31 mouse cellular contexts compared by ENCODE assay signal in the genomic region with DNA sequence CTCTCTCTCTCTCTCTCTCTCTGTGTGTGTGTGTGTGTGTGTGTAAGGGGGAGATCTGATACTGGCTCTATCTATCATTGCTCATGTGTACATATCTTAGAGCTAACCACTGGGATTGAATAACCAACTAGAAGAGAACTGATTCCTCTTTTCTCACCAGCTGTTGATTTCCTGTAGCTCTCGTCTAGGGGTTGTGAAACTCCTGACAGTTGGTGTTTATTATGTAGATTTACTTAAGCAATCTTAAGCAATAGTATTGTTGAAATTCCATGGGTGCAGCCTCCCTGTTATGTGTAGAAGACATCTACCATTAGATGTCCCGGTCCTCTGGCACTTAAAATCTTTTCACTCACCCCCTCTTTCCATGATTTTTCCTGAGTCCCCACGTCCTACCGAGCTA. TPM values are rescaled to one million over a fixed set of nuclear protein-coding genes. Genes with fewer than 3 reads are reported as not detected.
DNase-seq lines count a peak whose midpoint lies in the region; ATAC-seq and TF ChIP-seq lines count a peak whose summit lies in the region.
"Had no signal": no experiment of that assay in that cellular context is flagged by ENCODE, and none has a peak within 500 bp of the region (broad histone marks: within the 10 kb centered on the region; RNA-seq: fewer than 3 reads in every experiment).

No protein-coding gene starts in this region.

- H3K4me3 ChIP-seq in liver, embryonic 16.5 days (ENCODE audit: low read depth, low read length) = no peak overlapping the region
- H3K4me3 ChIP-seq in liver, embryonic 11.5 days (ENCODE audit: low read depth, low read length) = no peak overlapping the region
- peak overlapping the region; percentile 18; the same call in 1 of the 2 replicates for H3K4me3 ChIP-seq in bone marrow macrophage, adult 2 months (ENCODE audit: insufficient read depth, low read length)
- H3K4me3 ChIP-seq in forebrain, embryonic 12.5 days (replicated peaks) = no peak overlapping the region
- H3K4me3 ChIP-seq: embryonic facial prominence, embryonic 15.5 days; heart, embryonic 15.5 days; intestine, embryonic 15.5 days; layer of hippocampus, adult 2 months; limb, embryonic 12.5 days; liver, embryonic 15.5 days; neural tube, embryonic 12.5 days; stomach, embryonic 15.5 days had no signal

- H3K36me3 ChIP-seq in liver, embryonic 16.5 days (ENCODE audit: control insufficient read depth, insufficient read depth) = peaks cover 9% of the 10 kb centered on the region
- H3K36me3 ChIP-seq in liver, embryonic 11.5 days (ENCODE audit: control insufficient read depth, insufficient read depth, low read length) = peaks cover 4% of the 10 kb centered on the region; the same call in 1 of the 2 replicates
- H3K36me3 ChIP-seq in forebrain, embryonic 12.5 days (replicated peaks) = peaks cover 37% of the 10 kb centered on the region

- DNase-seq in liver, embryonic 11.5 days (ENCODE audit: low spot score) = no peak
- peak; percentile 88 for DNase-seq in 416B (ENCODE audit: low read depth)
- no peak for DNase-seq in frontal cortex, postnatal 25 days (ENCODE audit: low spot score in 2 of 2)
- no peak for DNase-seq in retina, embryonic 14.5 days (ENCODE audit: low spot score)
- DNase-seq: B cell, adult 2 months; cerebellum, adult 2 months; cerebellum, postnatal 36 days; gastrocnemius, postnatal 25 days; heart, postnatal 4 days; kidney, adult 9 months; kidney, postnatal 25 days; midbrain, embryonic 14.5 days; thymus, adult 18-20 months; thymus, postnatal 36 days had no signal

- no peaks in the 10 kb centered on the region for H3K9me3 ChIP-seq in liver, embryonic 16.5 days (replicated peaks; ENCODE audit: control insufficient read depth, low read length)
- H3K9me3 ChIP-seq in liver, embryonic 11.5 days (ENCODE audit: control insufficient read depth, low read length) = no peaks in the 10 kb centered on the region
- no peaks in the 10 kb centered on the region for H3K9me3 ChIP-seq in forebrain, embryonic 12.5 days
- H3K9me3 ChIP-seq: embryonic facial prominence, embryonic 15.5 days; G1E; heart, embryonic 15.5 days; intestine, embryonic 15.5 days; limb, embryonic 12.5 days; liver, embryonic 15.5 days; neural tube, embryonic 12.5 days; stomach, embryonic 15.5 days had no signal

- no peak for TF ChIP-seq CTCF in bone marrow macrophage, adult 2 months (IDR thresholded peaks at IDR 0.05; ENCODE audit: low read depth, low read length)

- H3K4me1 ChIP-seq in liver, embryonic 16.5 days (ENCODE audit: control insufficient read depth, low read depth, low read length) = no peaks in the 10 kb centered on the region; the same call in 1 of the 2 replicates
- no peaks in the 10 kb centered on the region; the same call in 1 of the 2 replicates for H3K4me1 ChIP-seq in liver, embryonic 11.5 days (replicated peaks; ENCODE audit: control insufficient read depth, insufficient read depth, low read length)
- peaks cover 35% of the 10 kb centered on the region for H3K4me1 ChIP-seq in bone marrow macrophage, adult 2 months (ENCODE audit: control insufficient read depth, insufficient read depth, low read length)
- no peaks in the 10 kb centered on the region for H3K4me1 ChIP-seq in forebrain, embryonic 12.5 days
- H3K4me1 ChIP-seq: embryonic facial prominence, embryonic 15.5 days; heart, embryonic 15.5 days; intestine, embryonic 15.5 days; limb, embryonic 12.5 days; neural tube, embryonic 12.5 days; stomach, embryonic 15.5 days had no signal

- no peak overlapping the region for H3K4me2 ChIP-seq in liver, embryonic 16.5 days (ENCODE audit: low read depth, low read length)
- no peak overlapping the region for H3K4me2 ChIP-seq in liver, embryonic 11.5 days
- no peak overlapping the region for H3K4me2 ChIP-seq in forebrain, embryonic 12.5 days
- H3K4me2 ChIP-seq: embryonic facial prominence, embryonic 15.5 days; heart, embryonic 15.5 days; intestine, embryonic 15.5 days; limb, embryonic 12.5 days; liver, embryonic 15.5 days; neural tube, embryonic 12.5 days; stomach, embryonic 15.5 days had no signal

- H3K27ac ChIP-seq in liver, embryonic 16.5 days (ENCODE audit: low read length) = peak overlapping the region; percentile 44
- no peak overlapping the region for H3K27ac ChIP-seq in liver, embryonic 11.5 days (ENCODE audit: low read depth, low read length)
- H3K27ac ChIP-seq in bone marrow macrophage, adult 2 months (ENCODE audit: insufficient read depth, low read depth, low read length) = peak overlapping the region; percentile 83
- no peak overlapping the region for H3K27ac ChIP-seq in forebrain, embryonic 12.5 days
- H3K27ac ChIP-seq: embryonic facial prominence, embryonic 15.5 days; heart, embryonic 15.5 days; intestine, embryonic 15.5 days; layer of hippocampus, adult 2 months; limb, embryonic 12.5 days; liver, embryonic 15.5 days; neural tube, embryonic 12.5 days; stomach, embryonic 15.5 days had no signal

- ATAC-seq in liver, embryonic 16.5 days (ENCODE audit: low read depth) = peak; percentile 48; the same call in 1 of the 2 replicates
- no peak for ATAC-seq in liver, embryonic 11.5 days (replicated peaks; ENCODE audit: low FRiP score)
- ATAC-seq in megakaryocyte progenitor cell, adult 5-6 weeks (replicated peaks; ENCODE audit: poor library complexity) = peak; percentile 74
- no peak for ATAC-seq in forebrain, embryonic 12.5 days (ENCODE audit: low FRiP score)
- ATAC-seq: forebrain, embryonic 16.5 days; hindbrain, embryonic 16.5 days; intestine, embryonic 15.5 days; Patski had no signal

- TF ChIP-seq POLR2A in bone marrow macrophage, adult 2 months (IDR thresholded peaks at IDR 0.05; ENCODE audit: borderline replicate concordance, low read depth, low read length) = no peak

- H3K9ac ChIP-seq in liver, embryonic 16.5 days (ENCODE audit: low read depth, low read length) = no peak overlapping the region
- H3K9ac ChIP-seq in liver, embryonic 11.5 days (ENCODE audit: low read depth, low read length) = no peak overlapping the region
- H3K9ac ChIP-seq in forebrain, embryonic 12.5 days = no peak overlapping the region
- H3K9ac ChIP-seq: embryonic facial prominence, embryonic 15.5 days; heart, embryonic 15.5 days; intestine, embryonic 15.5 days; limb, embryonic 12.5 days; liver, embryonic 15.5 days; neural tube, embryonic 12.5 days; stomach, embryonic 15.5 days had no signal

- no peaks in the 10 kb centered on the region for H3K27me3 ChIP-seq in liver, embryonic 16.5 days (ENCODE audit: control insufficient read depth, insufficient read depth, low read depth, low read length)
- no peaks in the 10 kb centered on the region for H3K27me3 ChIP-seq in liver, embryonic 11.5 days (replicated peaks; ENCODE audit: control insufficient read depth, insufficient read depth, low read length)
- H3K27me3 ChIP-seq in forebrain, embryonic 12.5 days = no peaks in the 10 kb centered on the region
- H3K27me3 ChIP-seq: CH12.LX; embryonic facial prominence, embryonic 15.5 days; heart, embryonic 15.5 days; intestine, embryonic 15.5 days; limb, embryonic 12.5 days; liver, embryonic 15.5 days; neural tube, embryonic 12.5 days; Patski; stomach, embryonic 15.5 days had no signal

- WGBS in liver, embryonic 16.5 days (ENCODE audit: insufficient replicate concordance) = 61% methylated on average over 4 of the region's 4 CpGs
- 84% methylated on average over 4 of the region's 4 CpGs for WGBS in liver, embryonic 11.5 days
- 91% methylated on average over 4 of the region's 4 CpGs for WGBS in forebrain, embryonic 12.5 days

RNA-seq across cellular contexts. Expression of a gene that starts 9.6 kb away (rescaled TPM):
- polyA plus RNA-seq in liver, embryonic 16.5 days (2015; fragmentation: Nextera tagmentation; extraction: Ambion mirVana) = 15.4 and 17.0 TPM in 2 replicates
- 28.4 and 29.2 TPM in 2 replicates for polyA plus RNA-seq in liver, embryonic 11.5 days (2014; fragmentation: Nextera tagmentation; extraction: Ambion mirVana)
- 22.8 and 27.7 TPM in 2 replicates for polyA plus RNA-seq in bone marrow macrophage, adult 2 months (2012; ENCODE audit: insufficient read depth, insufficient read length, missing spikeins)
- total RNA-seq in megakaryocyte progenitor cell, adult 5-6 weeks (2015) = 42.9 and 46.0 TPM in 2 replicates
- total RNA-seq in megakaryocyte progenitor cell, adult 5-6 weeks (2017) = 33.5 and 36.3 TPM in 2 replicates
- 61.0 and 66.5 TPM in 2 replicates for polyA plus RNA-seq in forebrain, embryonic 12.5 days (2016; fragmentation: Nextera tagmentation; extraction: Ambion mirVana)

RNA-seq across cellular contexts. Expression of a gene that starts 26.8 kb away (rescaled TPM):
- polyA plus RNA-seq in liver, embryonic 16.5 days (2015; fragmentation: Nextera tagmentation; extraction: Ambion mirVana) = 4.0 and 5.0 TPM in 2 replicates
- 6.9 TPM in 2 replicates for polyA plus RNA-seq in liver, embryonic 11.5 days (2014; fragmentation: Nextera tagmentation; extraction: Ambion mirVana)
- polyA plus RNA-seq in bone marrow macrophage, adult 2 months (2012; ENCODE audit: insufficient read depth, insufficient read length, missing spikeins) = 0.71 and 0.79 TPM in 2 replicates
- 1.1 and 6.0 TPM in 2 replicates for total RNA-seq in megakaryocyte progenitor cell, adult 5-6 weeks (2015)
- total RNA-seq in megakaryocyte progenitor cell, adult 5-6 weeks (2017) = 1.2 and 3.2 TPM in 2 replicates
- polyA plus RNA-seq in forebrain, embryonic 12.5 days (2016; fragmentation: Nextera tagmentation; extraction: Ambion mirVana) = 9.4 and 12.0 TPM in 2 replicates
- polyA plus RNA-seq: G1E had no signal

Comparison
In these comparisons a context has a peak if more than half of its experiments do, and no peak if none do; other contexts are left out.
1. ATAC-seq: peak in liver, embryonic 16.5 days (single experiment) and megakaryocyte progenitor cell, adult 5-6 weeks (single experiment); none in liver, embryonic 11.5 days (single experiment) and forebrain, embryonic 12.5 days (single experiment).
2. H3K27ac ChIP-seq: peak in liver, embryonic 16.5 days (single experiment) and bone marrow macrophage, adult 2 months (single experiment); none in liver, embryonic 11.5 days (single experiment) and forebrain, embryonic 12.5 days (single experiment).